Mouse (Mus musculus) lung, postnatal 0 days (tissue): ENCODE data around the gene Sipa1l1.
A peak's percentile ranks its signal among the peaks of the same experiment; 100 is the strongest.

Source experiments
- CTCF ChIP-seq: IDR thresholded peaks from 2 replicates; pipeline ENCODE4 v1.5.1; 2016; ENCODE audit warnings: antibody characterized with exemption, mild to moderate bottlenecking
- EP300 ChIP-seq: IDR thresholded peaks from 2 replicates; pipeline ENCODE4 v1.6.1; 2016; ENCODE audit warnings: antibody characterized with exemption, mild to moderate bottlenecking, control low read depth

- TF ChIP-seq CTCF (no peak), EP300 (peak; percentile 80)
Observed at GRCm38 (mm10) chr12:82197207-82197606, 28.1 kb downstream of the Sipa1l1 start.
